Mouse (Mus musculus) right cerebral cortex, adult 2 months (tissue): ENCODE measurements around the gene Zfp94.

Source experiments
- DNase-seq, 2 experiments: peaks; one replicate each; pipeline ENCODE4 v3.0.0; 2021 to 2022; ENCODE audit warnings: low spot score in 2 of 2

Zfp94 gene

GRCm38 (mm10) chr7:24318942-24319341 is 2.5 kb upstream of the Zfp94 start:
- DNase-seq: no peak

- DNase-seq: no peak
Measured at GRCm38 (mm10) chr7:24315726-24316566, 520 bp downstream of the Zfp94 start.

DNA sequence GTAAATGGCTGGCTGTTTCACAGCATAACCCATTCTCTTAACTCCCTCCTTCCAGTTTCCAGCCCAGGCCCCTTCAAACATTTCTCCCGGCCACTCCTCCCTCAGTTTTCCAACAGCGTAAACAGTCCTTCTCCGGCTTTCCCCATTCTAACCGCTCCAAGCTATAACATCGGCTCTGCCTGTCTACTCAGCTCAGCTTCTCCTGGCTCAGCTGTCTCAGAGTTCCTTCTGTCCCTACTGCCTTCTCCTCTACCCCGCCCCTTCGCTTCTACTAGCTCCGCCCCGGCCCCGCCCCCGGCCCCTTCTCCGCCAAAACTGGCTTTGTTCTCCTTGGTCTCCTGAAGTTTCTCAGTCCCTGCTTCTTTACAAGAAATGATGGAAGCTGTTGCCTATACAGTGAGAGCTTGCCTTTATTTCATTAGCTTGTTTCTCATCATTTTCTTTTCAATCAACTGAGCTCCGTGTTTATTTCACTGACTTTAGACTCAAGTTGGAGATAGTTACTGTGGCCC is 15.6 kb downstream of the Zfp94 start, which contains the start of gene Zfp61:
Zfp61 (minus strand) TSS at position 462 of the 512 bp plus-strand sequence.
- DNase-seq: no peak

- peak in 1 of 2 experiments; percentile 25 for DNase-seq
Measured at GRCm38 (mm10) chr7:24299823-24300481, 16.5 kb downstream of the Zfp94 start.

- peak; percentile 89 to 90 for DNase-seq
Measured at GRCm38 (mm10) chr7:24298973-24299708, 17.3 kb downstream of the Zfp94 start.

- DNase-seq: no peak
Measured at GRCm38 (mm10) chr7:24298635-24298972, 17.9 kb downstream of the Zfp94 start.

DNA sequence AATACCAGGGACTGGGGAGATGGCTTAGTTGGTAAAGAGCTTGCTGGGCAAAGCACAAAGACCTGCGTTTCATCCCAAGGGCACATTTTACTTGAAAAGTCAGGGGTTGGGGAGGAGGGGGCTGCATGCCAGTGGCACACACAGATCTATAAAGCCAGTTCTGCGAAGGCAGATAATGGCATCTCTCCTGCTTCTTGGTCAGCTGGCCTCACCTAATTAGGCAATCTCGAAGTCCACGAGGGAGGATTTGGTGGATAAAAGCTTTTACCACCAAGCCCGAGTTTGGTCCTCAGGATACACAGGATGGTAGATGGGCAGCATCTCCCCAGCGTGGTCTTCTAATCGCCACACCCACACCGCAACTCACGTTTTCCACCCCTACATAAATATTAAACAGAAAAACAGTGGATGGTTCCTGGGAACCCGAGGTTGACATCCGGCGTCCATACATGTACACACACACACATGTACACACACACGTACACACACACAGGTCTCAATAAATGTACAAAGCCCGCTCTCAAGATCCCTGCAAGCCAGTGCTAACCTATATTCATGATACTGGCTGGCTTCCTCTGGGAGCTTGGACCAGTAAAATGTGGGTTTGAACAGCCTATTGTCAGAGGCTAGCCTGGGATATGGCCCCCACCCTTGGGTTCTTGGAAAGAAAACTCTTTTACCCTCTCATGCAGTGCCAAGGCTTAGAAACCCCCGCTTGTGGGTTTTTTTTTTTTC is 18.9 kb downstream of the Zfp94 start:
- DNase-seq: no peak

- no peak for DNase-seq
Measured at GRCm38 (mm10) chr7:24296386-24296785, 20.1 kb downstream of the Zfp94 start.

- DNase-seq: no peak
Measured at GRCm38 (mm10) chr7:24295376-24295775, 21.1 kb downstream of the Zfp94 start.

DNA sequence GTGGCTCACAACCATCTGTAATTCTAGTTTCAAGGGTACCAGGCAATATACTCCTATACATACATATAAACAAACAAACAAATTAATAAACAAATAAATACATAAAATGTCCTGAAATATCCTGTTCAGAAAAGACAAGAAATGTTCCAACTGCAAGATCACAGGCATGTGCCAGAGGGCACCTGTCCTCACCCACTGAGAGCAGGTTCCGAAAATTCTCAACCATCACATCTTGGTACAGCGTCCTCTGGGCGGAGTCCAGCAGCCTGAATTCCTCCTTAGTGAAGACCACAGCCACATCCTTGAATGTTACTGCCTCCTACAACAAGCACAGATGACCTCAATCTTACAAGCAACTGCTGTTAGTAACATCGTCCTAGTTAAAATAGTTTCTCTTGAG is 21.7 kb downstream of the Zfp94 start:
- DNase-seq: no peak

GRCm38 (mm10) chr7:24293061-24293851 is 23.2 kb downstream of the Zfp94 start:
- no peak for DNase-seq

DNA sequence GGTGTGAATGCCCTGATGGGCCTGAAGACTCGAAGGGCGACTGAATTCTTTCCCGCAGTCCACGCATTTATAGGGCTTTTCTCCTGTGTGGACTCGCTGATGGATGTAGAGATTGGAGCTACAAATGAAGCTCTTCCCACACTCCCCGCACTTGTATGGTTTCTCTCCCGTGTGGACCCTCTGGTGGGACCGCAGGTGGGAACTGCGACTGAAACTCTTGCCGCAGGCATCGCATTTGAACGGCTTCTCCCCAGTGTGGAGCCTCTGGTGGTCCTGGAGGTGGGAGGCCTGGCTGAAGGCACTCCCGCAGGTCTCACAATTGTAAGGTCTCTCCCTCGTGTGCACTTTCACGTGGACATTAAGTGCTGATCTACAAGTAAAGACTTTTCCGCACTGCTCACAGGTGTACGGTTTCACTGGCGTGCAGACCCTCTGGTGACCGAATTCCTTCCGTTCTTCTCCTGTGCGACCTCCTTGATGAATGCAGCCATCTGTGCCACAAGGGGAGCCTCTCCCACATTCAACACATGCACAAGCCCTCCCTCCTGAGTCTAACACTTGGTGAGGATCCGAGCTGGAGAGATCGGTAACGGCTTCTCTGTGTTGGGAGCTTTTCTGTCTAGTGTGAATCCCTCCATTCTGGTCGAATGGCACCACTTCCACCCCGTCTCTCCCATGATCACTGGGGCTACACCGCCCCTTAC is 24.9 kb downstream of the Zfp94 start:
- DNase-seq: no peak

DNA sequence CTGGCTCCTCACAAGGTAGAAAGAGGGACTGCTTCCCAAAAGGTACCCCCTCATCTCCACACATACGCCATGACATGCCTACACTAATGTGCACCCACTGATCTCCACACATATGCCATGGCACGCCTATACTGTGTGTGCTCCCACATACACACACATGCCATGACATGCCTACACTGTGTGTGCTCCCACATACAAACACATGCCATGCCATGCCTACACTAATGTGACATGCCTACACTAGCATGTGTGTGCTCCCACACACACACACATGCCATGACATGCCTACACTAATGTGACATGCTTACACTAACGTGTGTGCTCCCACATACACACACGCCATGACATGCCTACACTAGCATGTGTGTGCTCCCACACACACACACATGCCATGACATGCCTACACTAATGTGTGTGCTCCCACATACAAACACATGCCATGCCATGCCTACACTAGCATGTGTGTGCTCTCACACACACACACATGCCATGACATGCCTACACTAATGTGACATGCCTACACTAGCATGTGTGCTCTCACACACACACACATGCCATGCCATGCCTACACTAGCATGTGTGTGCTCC is 26.3 kb downstream of the Zfp94 start:
- no peak for DNase-seq

GRCm38 (mm10) chr7:24288512-24288911 is 28.0 kb downstream of the Zfp94 start:
- no peak for DNase-seq

GRCm38 (mm10) chr7:24287670-24288069 is 28.8 kb downstream of the Zfp94 start:
- no peak for DNase-seq

DNA sequence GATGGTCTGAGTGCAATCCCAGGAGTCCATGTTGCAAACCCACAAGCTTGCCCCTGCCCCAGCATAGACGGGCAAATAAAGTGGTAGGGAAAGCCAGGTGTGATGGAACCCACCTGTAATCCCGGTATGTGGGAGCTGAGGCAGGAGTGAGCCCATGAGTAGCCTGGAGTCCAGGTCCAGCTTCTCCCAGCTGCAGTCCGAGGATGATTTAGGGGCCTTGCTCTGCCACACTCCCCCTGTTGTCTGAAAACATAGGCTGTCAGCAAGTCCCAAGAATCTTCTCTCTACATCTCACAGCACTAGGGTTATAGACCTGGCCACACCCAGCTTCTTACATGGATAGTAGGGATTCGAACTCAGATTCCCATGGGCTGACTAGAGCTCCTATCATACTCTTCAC is 29.6 kb downstream of the Zfp94 start:
- no peak for DNase-seq

DNA sequence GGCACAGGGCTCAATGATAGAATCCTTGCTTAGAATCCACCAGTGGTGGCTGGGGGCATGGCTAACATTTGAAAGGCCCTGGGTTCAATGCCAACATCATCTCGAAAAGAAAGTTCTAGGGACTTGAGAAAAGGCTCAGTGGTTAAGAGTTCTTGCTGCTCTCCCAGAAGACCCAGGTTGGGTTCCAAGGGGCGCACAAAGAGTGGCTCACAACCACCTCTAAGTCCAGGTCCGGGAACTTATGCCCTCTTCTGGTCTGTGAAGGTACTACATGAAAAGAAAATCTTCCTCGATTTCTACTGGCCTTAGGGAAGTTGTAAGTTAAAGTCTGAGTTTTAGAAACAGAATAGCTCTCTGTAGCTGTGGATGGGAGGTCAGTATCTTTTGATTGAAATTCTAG is 30.4 kb downstream of the Zfp94 start:
- DNase-seq: no peak

DNA sequence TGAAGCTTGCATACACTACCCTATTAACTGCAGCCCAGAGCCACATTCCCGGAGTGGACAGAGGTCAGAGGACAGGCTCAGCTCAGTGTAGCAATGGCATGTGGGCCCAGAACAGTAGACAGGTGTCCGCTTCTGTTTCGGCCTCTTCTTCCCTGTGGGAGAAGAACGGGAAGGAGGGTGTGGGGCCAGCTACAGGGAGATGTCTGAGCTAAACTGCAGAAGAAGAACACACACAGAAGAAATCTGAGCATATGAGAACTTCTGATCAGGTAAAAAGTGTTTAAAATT is 35.7 kb downstream of the Zfp94 start:
- DNase-seq: no peak

GRCm38 (mm10) chr7:24280031-24280857 is 36.2 kb downstream of the Zfp94 start:
- DNase-seq: no peak
